Mouse (Mus musculus): ENCODE data around the gene Abhd4.
"Not testable (repeated sequence)": the region's sequence is repeated elsewhere in the genome, so short reads cannot be mapped to it uniquely, and the experiment has no call there.

Gene Abhd4

DNA sequence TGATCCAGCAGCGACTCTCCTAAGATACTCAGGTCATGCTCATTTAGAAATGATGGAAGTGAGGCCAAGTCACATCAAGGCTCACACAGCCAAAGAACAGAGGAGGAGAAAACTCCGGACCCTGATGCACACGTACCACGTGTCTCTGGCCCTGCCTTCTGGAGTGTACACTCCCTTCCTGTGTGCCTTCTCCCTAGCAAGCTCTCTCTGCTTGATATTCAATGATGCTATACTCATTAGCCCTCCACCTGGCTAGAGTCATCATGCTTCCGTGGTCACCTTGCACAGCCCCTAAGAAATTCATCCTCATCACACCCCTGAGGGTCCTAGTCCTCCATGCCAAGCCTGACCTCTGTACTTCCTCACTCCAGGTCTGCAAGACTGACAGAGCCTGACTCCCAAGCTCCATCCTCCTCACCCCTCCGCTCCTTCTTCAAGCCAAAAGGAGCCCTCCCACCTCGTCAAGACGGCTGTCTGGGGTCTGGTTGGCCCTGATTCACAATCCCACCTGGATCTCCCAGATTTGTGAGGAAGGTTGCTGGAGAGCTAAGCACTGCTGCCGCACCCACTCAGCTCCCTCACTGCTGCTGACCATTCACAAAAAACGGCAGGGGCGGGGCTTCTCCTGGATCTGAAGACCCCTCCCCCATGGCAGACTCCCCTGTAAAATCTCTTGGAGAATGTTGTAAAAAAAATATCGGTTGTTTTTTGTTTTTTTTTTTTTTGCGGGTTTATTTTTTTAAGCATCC lies 30.5 kb upstream of the Abhd4 start:
- no peak for DNase-seq

- no peak for DNase-seq
Observed at GRCm38 (mm10) chr14:54224064-54224417, 29.9 kb upstream of the Abhd4 start.

DNA sequence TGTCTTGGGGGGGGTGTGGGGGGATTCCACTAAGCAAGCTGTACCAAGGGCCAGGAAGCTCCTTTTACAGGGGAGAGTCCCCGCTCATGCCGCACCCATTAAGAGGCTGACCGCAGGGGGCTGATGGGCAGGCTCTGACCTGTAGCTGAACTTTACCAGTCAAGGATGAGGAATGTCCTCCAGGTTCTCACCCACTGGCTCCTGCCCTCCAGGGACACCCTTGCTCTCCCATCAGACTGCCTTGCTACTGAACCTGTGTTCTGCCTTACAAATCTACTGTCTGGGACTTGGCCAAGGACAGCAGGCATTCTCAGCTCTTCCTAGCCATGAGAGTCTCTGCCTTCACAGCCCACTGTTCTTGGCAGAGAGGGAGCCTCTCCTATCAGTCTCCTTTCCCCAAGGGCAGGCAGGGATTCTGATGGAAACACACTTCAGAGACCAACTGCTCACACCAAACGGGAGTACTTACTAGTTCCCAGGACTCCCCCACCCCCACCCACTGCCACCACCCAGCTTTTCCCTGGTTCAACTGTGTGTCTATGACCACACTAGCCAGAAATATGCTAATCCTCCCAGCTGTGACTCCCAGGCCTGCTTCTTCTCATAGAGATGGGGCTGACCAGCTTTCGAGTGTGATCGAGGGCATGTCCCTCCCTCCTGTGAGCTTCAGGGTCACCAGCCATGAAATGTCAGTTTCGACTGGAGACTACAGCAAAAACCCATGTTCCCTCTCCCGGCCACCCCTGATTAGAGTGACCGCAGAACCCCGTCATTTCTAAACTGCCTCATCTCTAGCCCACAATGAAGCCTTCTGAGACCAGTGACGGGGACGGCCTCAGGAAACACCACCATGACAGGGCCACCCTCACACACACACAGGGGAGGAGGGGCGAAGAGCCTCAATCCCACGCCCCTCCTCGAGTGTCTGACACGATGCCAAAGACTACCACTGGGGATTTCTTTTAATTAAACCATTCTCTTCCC lies 29.2 kb upstream of the Abhd4 start:
- no peak for DNase-seq

DNA sequence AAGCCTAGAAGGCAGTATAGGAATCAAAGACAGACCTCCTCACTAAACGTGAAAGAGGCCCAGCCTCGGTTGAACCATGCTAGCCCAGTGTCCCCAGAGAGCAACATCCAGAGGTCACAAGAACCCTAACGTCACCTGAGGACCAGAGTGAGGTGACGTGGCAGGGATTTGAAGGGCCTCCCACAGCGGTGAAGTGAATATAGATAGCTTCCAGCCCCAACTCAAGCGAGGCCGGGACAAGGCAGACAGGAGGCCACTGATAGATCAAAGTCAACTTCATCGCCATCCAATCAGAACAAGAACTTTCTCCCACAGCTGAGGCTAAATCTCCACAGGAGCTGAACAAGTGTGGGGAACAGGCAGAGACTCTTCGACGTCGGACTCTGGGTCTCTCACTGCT lies 28.3 kb upstream of the Abhd4 start:
- DNase-seq, result no peak

DNA sequence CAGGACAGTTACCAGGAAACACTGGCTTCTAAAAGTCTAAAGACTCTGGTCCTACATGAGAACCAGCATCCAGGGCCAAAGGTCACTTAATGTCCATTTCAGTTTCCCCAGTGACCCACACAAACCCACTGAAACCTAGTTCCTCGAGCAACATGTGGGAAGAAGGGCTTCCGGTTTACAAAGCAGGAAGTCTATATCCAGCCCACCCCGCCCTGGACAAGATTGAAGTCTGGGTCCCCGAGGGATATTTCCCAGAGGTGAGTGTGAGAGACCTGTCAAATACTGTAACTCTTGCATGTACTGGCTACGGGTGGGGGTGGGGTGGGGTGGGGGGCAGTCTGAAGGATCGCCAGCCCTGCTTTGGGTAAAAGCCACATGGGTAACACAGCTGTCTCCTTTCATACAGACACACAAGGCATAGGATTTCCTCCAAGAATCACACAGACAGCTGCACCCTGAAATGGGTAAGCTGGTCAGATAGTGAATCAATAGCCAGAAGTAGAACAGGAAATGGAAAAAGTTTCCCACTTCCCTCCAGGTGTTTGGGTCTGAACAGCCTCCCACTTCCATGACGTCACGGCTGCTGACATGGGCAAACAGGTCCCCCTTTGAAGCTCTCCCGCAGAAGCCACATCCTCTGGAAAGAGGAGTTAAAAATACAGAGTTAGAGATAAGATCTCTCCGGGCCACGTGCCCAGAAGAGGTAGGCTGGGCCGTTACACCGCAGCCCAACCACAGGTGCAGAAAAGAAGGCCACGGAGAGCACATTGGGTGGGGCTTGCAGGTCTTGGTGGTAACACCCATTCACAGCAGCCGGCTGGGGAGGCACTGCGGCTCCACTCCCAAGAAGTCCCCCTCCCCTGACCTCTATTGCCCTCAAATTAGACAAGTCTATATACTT lies 26.8 kb upstream of the Abhd4 start:
- DNase-seq, result peak; percentile 82 to 85

DNA sequence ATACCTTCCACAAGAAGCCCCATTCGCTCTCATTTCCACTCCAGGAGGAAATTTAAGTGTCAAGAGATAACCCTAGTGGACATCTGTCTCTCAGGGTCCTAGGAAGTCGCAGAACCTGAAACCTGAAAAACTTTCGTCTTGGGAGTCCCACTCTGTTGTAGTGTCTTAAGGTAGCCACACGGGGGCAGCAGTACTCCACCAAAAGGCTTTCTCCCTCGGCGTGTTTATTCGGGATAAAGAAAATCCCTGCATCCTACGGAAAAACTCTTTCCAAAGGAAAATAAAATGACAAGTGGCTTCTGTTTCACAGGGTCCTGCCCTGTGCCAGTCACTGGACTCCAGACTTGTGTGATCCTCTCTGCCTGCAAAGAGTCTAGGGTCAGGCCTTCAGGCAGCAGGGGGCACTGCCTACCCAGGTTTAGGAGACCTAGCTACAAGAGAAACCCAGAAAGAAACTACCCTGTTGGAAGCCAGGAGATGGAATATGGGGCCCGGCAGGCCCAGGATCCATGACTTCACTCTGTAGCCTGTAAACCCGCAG lies 26.0 kb upstream of the Abhd4 start:
- DNase-seq, result peak; percentile 51 to 62

DNA sequence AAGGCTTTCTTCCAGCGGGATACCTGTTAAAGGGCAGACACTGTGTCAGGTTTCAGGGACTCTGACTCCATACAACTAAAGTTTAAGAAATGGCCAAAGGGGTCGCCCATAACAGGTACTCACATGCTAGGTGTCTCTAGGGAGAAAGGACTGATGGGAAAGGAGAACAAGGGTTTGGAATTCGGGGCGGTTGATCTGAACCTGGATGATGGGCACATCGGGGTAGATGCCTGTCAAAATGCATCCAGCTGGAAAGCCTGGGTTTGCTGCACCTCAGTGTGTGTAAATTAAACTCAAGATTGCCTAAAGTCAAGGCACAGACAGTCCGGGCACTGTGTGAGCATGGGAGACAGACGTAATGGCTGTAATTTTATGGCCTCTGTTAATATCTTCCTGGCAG lies 25.5 kb upstream of the Abhd4 start:
- no peak for DNase-seq

DNA sequence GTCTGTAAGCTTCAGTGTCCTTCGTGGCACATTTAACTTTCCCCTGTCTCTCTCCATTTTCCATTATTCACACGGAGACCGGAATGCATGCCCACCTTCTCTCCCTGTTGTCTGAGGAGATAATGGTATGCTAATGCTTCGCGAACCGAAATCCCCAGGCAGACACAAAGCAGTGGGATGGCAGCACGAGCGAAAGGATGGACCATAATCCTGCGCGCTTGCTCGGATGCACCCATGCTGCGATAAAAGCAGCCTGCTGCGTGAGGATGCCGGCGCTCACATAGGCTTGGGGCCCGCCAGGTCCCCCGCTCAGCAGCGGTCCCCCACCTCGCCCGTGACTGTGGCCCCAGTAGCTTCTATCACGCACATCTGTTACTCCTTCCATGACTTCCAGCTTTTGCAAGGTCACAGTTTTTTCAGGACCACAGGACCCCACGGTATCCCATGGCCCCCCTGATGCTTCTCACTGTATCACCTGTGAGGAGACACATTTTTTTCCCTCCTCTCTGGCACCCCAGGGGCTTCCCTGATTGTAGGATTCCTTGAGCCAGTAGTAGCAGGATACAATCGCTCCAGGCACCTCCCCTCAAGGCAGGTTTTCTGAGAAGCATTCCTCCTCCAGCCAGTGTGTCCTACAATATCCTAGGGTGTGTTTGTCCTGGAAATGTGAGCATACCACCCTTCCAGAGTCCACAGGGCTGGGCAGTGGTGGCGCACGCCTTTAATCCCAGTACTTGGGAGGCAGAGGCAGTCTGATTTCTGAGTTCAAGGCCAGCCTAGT lies 24.9 kb upstream of the Abhd4 start:
- no peak for DNase-seq

DNA sequence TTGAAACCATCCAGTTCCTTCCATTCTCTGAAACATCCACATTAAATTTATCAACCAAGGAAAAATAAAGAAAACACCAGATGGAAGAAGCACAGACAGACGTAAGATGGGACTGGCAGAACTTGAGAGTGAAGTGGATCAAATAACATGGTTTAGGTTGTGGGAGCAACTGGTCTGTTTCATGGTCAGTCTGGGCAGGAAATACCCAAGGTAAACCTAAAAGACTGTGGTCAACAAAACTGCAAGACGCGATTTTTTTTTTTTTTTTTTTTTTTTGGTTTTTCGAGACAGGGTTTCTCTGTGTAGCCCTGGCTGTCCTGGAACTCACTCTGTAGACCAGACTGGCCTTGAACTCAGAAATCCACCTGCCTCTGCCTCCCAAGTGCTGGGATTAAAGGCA lies 24.1 kb upstream of the Abhd4 start:
- not testable (repeated sequence) for DNase-seq

DNA sequence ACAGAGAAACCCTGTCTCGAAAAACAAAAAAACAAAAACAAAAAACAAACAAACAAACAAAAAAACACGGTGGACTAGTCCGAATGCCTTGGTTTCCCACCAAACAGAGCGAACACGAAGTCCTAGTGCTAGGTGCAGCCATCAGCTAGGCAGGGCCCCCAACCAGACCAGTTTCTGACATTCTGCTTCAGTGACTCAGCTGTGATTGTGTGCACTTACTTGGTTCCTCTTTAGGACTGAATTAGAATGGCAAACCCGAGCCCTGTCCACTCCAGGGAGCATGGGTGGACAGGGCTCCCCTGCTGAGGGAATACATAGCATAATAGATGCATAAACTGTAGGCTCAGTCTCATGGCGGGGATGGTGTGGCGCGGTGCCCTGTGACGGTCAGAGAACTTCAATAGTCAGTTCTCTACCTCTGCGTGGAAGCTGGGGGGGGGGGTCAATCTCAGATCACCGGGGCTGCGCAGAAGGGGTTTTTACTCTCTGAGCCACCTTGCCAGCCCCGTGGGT lies 23.3 kb upstream of the Abhd4 start:
- DNase-seq, result no peak

DNA sequence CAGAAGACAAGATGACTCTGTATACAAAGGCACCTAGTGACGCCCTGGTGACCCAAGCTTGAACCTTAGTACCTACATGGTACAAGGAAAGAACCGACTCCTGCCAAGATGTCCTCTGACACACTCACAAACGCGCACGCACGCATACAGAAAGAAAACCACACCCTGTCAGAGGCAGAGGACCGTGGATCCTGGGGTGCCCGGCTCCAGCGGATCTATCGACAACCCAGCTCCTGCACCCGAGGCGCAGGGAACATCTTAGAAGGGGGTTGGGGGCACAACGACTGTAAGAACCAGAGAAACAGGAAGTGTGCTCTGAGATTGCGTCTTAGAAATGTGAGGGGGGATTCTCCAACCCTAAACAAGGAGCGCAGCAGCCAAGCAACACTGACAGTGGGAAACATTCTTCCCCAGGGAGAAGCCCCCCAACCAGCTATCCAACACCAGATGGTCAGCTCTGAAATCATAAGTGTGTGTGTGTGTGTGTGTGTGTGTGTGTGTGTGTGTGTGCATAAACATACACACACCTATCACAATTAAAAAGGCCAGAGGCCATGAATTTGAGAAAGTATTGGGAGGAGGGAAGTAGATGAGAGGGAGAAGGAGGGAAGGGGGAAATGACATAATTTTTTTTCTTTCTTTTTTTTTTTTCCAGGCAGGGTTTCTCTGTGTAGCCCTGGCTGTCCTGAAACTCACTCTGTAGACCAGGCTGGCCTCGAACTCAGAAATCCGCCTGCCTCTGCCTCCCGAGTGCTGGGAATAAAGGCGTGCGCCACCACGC lies 22.6 kb upstream of the Abhd4 start:
- DNase-seq, result no peak

- DNase-seq, result no peak
Observed at GRCm38 (mm10) chr14:54232143-54232542, 21.8 kb upstream of the Abhd4 start.

GRCm38 (mm10) chr14:54232811-54233558 lies 21.0 kb upstream of the Abhd4 start:
- DNase-seq, result peak; percentile 64 to 68

- no peak for DNase-seq
Observed at GRCm38 (mm10) chr14:54233559-54234143, 20.3 kb upstream of the Abhd4 start.

DNA sequence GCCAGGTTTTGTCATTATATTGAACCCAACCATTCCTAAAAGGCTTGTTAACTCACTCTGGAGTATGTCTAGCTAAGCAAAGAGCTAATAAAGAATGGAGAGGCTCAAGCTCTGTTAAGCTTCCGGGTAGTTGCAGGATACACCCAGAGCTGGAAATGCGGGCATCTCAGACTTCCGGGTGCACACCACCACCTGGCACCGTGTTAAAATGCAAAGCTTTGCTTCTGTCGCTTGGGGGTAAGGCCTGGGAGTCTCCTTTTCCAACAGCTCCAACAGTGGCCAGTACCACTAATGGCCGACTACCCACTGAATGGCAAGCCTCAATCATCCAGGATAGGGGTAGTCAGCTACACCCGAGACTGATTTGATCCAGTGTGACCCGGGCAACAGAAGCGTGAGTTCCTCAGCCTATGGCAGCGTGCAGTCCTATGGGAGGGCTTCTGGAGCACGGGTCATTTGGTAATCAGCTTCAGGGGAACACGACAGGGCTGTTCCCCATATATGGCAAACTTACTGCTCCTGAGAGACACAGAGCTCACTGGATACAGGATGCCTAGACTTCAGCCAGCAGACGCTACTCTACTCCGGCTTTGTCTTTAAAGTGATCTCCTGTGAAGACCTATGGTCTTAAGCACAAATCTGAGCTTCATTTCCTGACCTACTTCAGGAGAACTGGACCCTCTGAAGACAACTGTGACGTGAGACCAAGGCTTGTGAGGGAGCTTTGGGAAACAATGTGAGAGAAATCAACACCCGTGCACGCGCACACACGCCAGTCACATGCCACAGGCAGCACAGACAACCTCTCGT lies 19.6 kb upstream of the Abhd4 start:
- no peak for DNase-seq

GRCm38 (mm10) chr14:54235825-54236540 lies 18.0 kb upstream of the Abhd4 start:
- DNase-seq, result no peak

DNA sequence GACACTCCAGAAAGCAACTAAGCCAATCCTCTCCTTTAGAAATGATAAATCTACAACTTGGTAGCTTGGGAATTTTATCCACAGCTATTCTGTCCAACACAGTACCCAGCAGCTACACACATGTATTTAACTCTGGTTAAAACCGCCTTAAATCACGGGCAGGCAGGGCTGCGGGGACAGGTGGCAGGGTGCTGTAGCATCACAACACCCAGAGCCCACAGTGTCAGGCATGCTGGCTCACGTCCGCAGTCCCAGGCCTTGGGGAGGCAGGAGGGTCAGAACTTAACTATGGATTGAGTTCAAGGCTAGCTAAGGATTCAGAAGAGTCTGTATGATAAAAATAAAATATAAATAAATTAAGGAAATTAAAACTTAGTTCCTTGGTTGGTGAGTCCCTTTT lies 17.1 kb upstream of the Abhd4 start:
- DNase-seq, result no peak
